Mouse (Mus musculus): Measurements from ENCODE around the gene Ddah1.
"Not testable (repeated sequence)": the region's sequence is repeated elsewhere in the genome, so short reads cannot be mapped to it uniquely, and the experiment has no call there.

Gene Ddah1

GRCm38 (mm10) chr3:145906582-145906981 is 148.1 kb downstream of the Ddah1 start:
- no peak for DNase-seq (ENCODE audit: low spot score in 2 of 2)

GRCm38 (mm10) chr3:145912512-145912911 is 154.0 kb downstream of the Ddah1 start:
- DNase-seq (ENCODE audit: low spot score in 2 of 2): no peak

- DNase-seq (ENCODE audit: low spot score in 2 of 2): no peak
Measured at GRCm38 (mm10) chr3:145913263-145913662, 154.8 kb downstream of the Ddah1 start.

- not testable (repeated sequence) for DNase-seq (ENCODE audit: low spot score in 2 of 2)
Measured at GRCm38 (mm10) chr3:145913942-145914341, 155.5 kb downstream of the Ddah1 start.

GRCm38 (mm10) chr3:145916374-145916773 is 157.9 kb downstream of the Ddah1 start:
- DNase-seq (ENCODE audit: low spot score in 2 of 2): no peak

- DNase-seq (ENCODE audit: low spot score in 2 of 2): no peak
Measured at GRCm38 (mm10) chr3:145916826-145917225, 158.4 kb downstream of the Ddah1 start.

- DNase-seq (ENCODE audit: low spot score in 2 of 2): no peak
Measured at GRCm38 (mm10) chr3:145922019-145922854, 163.8 kb downstream of the Ddah1 start, which contains the start of gene Bcl10. Gene Bcl10 (plus strand): TSS chr3:145922804.

- no peak for DNase-seq (ENCODE audit: low spot score in 2 of 2)
Measured at GRCm38 (mm10) chr3:145922971-145923370, 164.5 kb downstream of the Ddah1 start.

- peak; percentile 99 for DNase-seq (ENCODE audit: low spot score in 2 of 2)
Measured at GRCm38 (mm10) chr3:145923874-145924577, 165.6 kb downstream of the Ddah1 start.

GRCm38 (mm10) chr3:145924649-145925337 is 166.3 kb downstream of the Ddah1 start:
- peak; percentile 52 to 84 for DNase-seq (ENCODE audit: low spot score in 2 of 2)

GRCm38 (mm10) chr3:145925506-145925905 is 167.0 kb downstream of the Ddah1 start:
- no peak for DNase-seq (ENCODE audit: low spot score in 2 of 2)

GRCm38 (mm10) chr3:145929525-145930400 is 171.3 kb downstream of the Ddah1 start:
- DNase-seq (ENCODE audit: low spot score in 2 of 2): no peak

GRCm38 (mm10) chr3:145933845-145934244 is 175.4 kb downstream of the Ddah1 start:
- no peak for DNase-seq (ENCODE audit: low spot score in 2 of 2)

- peak; percentile 92 to 98 for DNase-seq (ENCODE audit: low spot score in 2 of 2)
Measured at GRCm38 (mm10) chr3:145937505-145938404, 179.3 kb downstream of the Ddah1 start, which contains the start of gene 2410004B18Rik. Gene 2410004B18Rik (plus strand): TSS chr3:145938014.

GRCm38 (mm10) chr3:145938405-145939349 is 180.2 kb downstream of the Ddah1 start:
- DNase-seq (ENCODE audit: low spot score in 2 of 2): peak in 1 of 2 experiments; percentile 25

- DNase-seq (ENCODE audit: low spot score in 2 of 2): no peak
Measured at GRCm38 (mm10) chr3:145939402-145939801, 180.9 kb downstream of the Ddah1 start.

GRCm38 (mm10) chr3:145939971-145940370 is 181.5 kb downstream of the Ddah1 start:
- DNase-seq (ENCODE audit: low spot score in 2 of 2): no peak

GRCm38 (mm10) chr3:145941971-145942370 is 183.5 kb downstream of the Ddah1 start:
- DNase-seq (ENCODE audit: low spot score in 2 of 2): peak; percentile 75 to 87
